Mouse (Mus musculus) myocyte (in vitro differentiated cells): ENCODE results near the gene Angptl4.

ENCODE experiments used
- E2F4 ChIP-seq: IDR thresholded peaks from one replicate; pipeline ENCODE4 v1.6.1; 2011; ENCODE audit warnings: mild to moderate bottlenecking, control low read depth, moderate library complexity; ENCODE audit not compliant: insufficient read depth
- POLR2A ChIP-seq: IDR thresholded peaks from one replicate; pipeline ENCODE4 v1.6.1; 2011; ENCODE audit warnings: low read depth, mild to moderate bottlenecking, control low read depth, moderate library complexity; ENCODE audit not compliant: insufficient read length
- POLR2AphosphoS2 ChIP-seq: IDR thresholded peaks from one replicate; pipeline ENCODE4 v1.6.1; 2011; ENCODE audit warnings: low read depth, control low read depth; ENCODE audit not compliant: insufficient read length
- REST ChIP-seq: IDR thresholded peaks from one replicate; pipeline ENCODE4 v1.6.1; 2011; ENCODE audit warnings: mild to moderate bottlenecking, control low read depth, moderate library complexity; ENCODE audit not compliant: insufficient read depth, insufficient read length
- TCF12 ChIP-seq: IDR thresholded peaks from one replicate; pipeline ENCODE4 v1.6.1; 2011; ENCODE audit warnings: mild to moderate bottlenecking, control low read depth; ENCODE audit not compliant: poor library complexity, insufficient read depth, severe bottlenecking
- USF1 ChIP-seq: IDR thresholded peaks from one replicate; pipeline ENCODE4 v1.6.1; 2011; ENCODE audit warnings: low read depth, mild to moderate bottlenecking, control low read depth, moderate library complexity

- no peak for TF ChIP-seq E2F4
- TF ChIP-seq POLR2A, result no peak
- no peak for TF ChIP-seq REST
- TF ChIP-seq TCF12, result no peak
- no peak for TF ChIP-seq POLR2AphosphoS2
- TF ChIP-seq USF1, result no peak
These were observed 52.4 kb downstream of the Angptl4 start for GRCm38 (mm10) chr17:33729215-33729614.
